Mouse (Mus musculus) olfactory bulb, adult 2 months (tissue): ENCODE measurements around the gene Tdrd3.

Source experiments
- CTCF ChIP-seq: fragments of 200-500 bp; IDR thresholded peaks from 2 replicates; pipeline ENCODE4 v1.5.1; 2012; ENCODE audit warnings: low read depth, mild to moderate bottlenecking, low read length, moderate library complexity; ENCODE audit not compliant: insufficient read depth
- POLR2A ChIP-seq: fragments of 200-500 bp; IDR thresholded peaks from 2 replicates; pipeline ENCODE4 v1.6.1; 2012; ENCODE audit warnings: mild to moderate bottlenecking, low read depth, low read length, moderate library complexity; ENCODE audit not compliant: insufficient read depth

- no peak for TF ChIP-seq CTCF
- no peak for TF ChIP-seq POLR2A
Measured at GRCm38 (mm10) chr14:87517381-87517780, 100.9 kb downstream of the Tdrd3 start.
